Mouse (Mus musculus): ENCODE measurements around the gene Sv2c. TPM values are rescaled to one million over a fixed set of nuclear protein-coding genes. Genes with fewer than 3 reads are reported as not detected.
"Not testable (repeated sequence)": the region's sequence is repeated elsewhere in the genome, so short reads cannot be mapped to it uniquely, and the experiment has no call there.

Sv2c gene
- polyA plus RNA-seq, 1 experiment: 47.3 TPM

GRCm38 (mm10) chr13:95987147-95987546 lies 145.2 kb downstream of the Sv2c start:
- 83% methylated on average over 5 of the region's 5 CpGs for WGBS
- DNase-seq: no peak
- Histone ChIP-seq H3K27me3 (ENCODE audit: control insufficient read depth, insufficient read depth, low read length) (no peaks in the 10 kb centered on the region), H3K27ac (ENCODE audit: insufficient read depth, low read length) (no peak overlapping the region), H3K4me3 (replicated peaks; ENCODE audit: insufficient read depth, low read depth, low read length) (no peak overlapping the region), H3K4me1 (ENCODE audit: control insufficient read depth, insufficient read depth, low read length) (no peaks in the 10 kb centered on the region)
- TF ChIP-seq POLR2A (IDR thresholded peaks at IDR 0.05; ENCODE audit: borderline replicate concordance, insufficient read depth, low read length) (no peak), CTCF (IDR thresholded peaks at IDR 0.05; ENCODE audit: borderline replicate concordance, insufficient read depth, low read depth, low read length) (no peak)

- Histone ChIP-seq H3K27ac (ENCODE audit: insufficient read depth, low read length) (no peak overlapping the region), H3K4me1 (ENCODE audit: control insufficient read depth, insufficient read depth, low read length) (no peaks in the 10 kb centered on the region), H3K27me3 (ENCODE audit: control insufficient read depth, insufficient read depth, low read length) (no peaks in the 10 kb centered on the region), H3K4me3 (replicated peaks; ENCODE audit: insufficient read depth, low read depth, low read length) (no peak overlapping the region)
- peak; percentile 68 for TF ChIP-seq CTCF (IDR thresholded peaks at IDR 0.05; ENCODE audit: borderline replicate concordance, insufficient read depth, low read depth, low read length)
- no peak for TF ChIP-seq POLR2A (IDR thresholded peaks at IDR 0.05; ENCODE audit: borderline replicate concordance, insufficient read depth, low read length)
- WGBS: 75% methylated on average over 13 of the region's 13 CpGs
- DNase-seq: peak; percentile 27 to 34
Measured at GRCm38 (mm10) chr13:95986375-95986774, 146.0 kb downstream of the Sv2c start.

- Histone ChIP-seq H3K4me1 (ENCODE audit: control insufficient read depth, insufficient read depth, low read length) (0 out of 2 replicates have a peak, but pooled peaks cover 2% of the 10 kb centered on the region), H3K27ac (ENCODE audit: insufficient read depth, low read length) (no peak overlapping the region), H3K27me3 (ENCODE audit: control insufficient read depth, insufficient read depth, low read length) (no peaks in the 10 kb centered on the region), H3K4me3 (replicated peaks; ENCODE audit: insufficient read depth, low read depth, low read length) (no peak overlapping the region)
- TF ChIP-seq POLR2A (IDR thresholded peaks at IDR 0.05; ENCODE audit: borderline replicate concordance, insufficient read depth, low read length) (no peak), CTCF (IDR thresholded peaks at IDR 0.05; ENCODE audit: borderline replicate concordance, insufficient read depth, low read depth, low read length) (no peak)
- no peak for DNase-seq
- 85% methylated on average over 10 of the region's 10 CpGs for WGBS
Measured at GRCm38 (mm10) chr13:95975225-95975624, 157.2 kb downstream of the Sv2c start.

GRCm38 (mm10) chr13:95974106-95974505 lies 158.3 kb downstream of the Sv2c start:
- Histone ChIP-seq H3K27ac (ENCODE audit: insufficient read depth, low read length) (no peak overlapping the region), H3K27me3 (ENCODE audit: control insufficient read depth, insufficient read depth, low read length) (no peaks in the 10 kb centered on the region), H3K4me1 (ENCODE audit: control insufficient read depth, insufficient read depth, low read length) (0 out of 2 replicates have a peak, but pooled peaks cover 2% of the 10 kb centered on the region), H3K4me3 (replicated peaks; ENCODE audit: insufficient read depth, low read depth, low read length) (no peak overlapping the region)
- whole genome bisulfite sequencing: 93% methylated on average over 11 of the region's 11 CpGs
- DNase-seq: no peak
- TF ChIP-seq POLR2A (IDR thresholded peaks at IDR 0.05; ENCODE audit: borderline replicate concordance, insufficient read depth, low read length): no peak
- no peak for TF ChIP-seq CTCF (IDR thresholded peaks at IDR 0.05; ENCODE audit: borderline replicate concordance, insufficient read depth, low read depth, low read length)

GRCm38 (mm10) chr13:95973368-95973958 lies 158.9 kb downstream of the Sv2c start:
- 40% methylated on average over 11 of the region's 11 CpGs for WGBS
- DNase-seq: peak; percentile 76 to 83
- Histone ChIP-seq H3K27ac (ENCODE audit: insufficient read depth, low read length) (no peak overlapping the region), H3K27me3 (ENCODE audit: control insufficient read depth, insufficient read depth, low read length) (no peaks in the 10 kb centered on the region), H3K4me1 (ENCODE audit: control insufficient read depth, insufficient read depth, low read length) (0 out of 2 replicates have a peak, but pooled peaks cover 2% of the 10 kb centered on the region), H3K4me3 (replicated peaks; ENCODE audit: insufficient read depth, low read depth, low read length) (no peak overlapping the region)
- peak; percentile 96 for TF ChIP-seq CTCF (IDR thresholded peaks at IDR 0.05; ENCODE audit: borderline replicate concordance, insufficient read depth, low read depth, low read length)
- no peak for TF ChIP-seq POLR2A (IDR thresholded peaks at IDR 0.05; ENCODE audit: borderline replicate concordance, insufficient read depth, low read length)

GRCm38 (mm10) chr13:95968031-95968430 lies 164.3 kb downstream of the Sv2c start:
- not testable (repeated sequence) for DNase-seq

GRCm38 (mm10) chr13:95966791-95967190 lies 165.6 kb downstream of the Sv2c start:
- H3K27me3 ChIP-seq (ENCODE audit: control insufficient read depth, insufficient read depth, low read length): no peaks in the 10 kb centered on the region
- no peak for DNase-seq

More at GRCm38 (mm10) chr13:95968031-95968430, 164.3 kb downstream of the Sv2c start:
- 68% methylated on average over 2 of the region's 2 CpGs for WGBS
- not testable (repeated sequence) for H3K27me3 ChIP-seq (ENCODE audit: control insufficient read depth, insufficient read depth, low read length); H3K4me3 ChIP-seq (replicated peaks; ENCODE audit: insufficient read depth, low read depth, low read length); H3K4me1 ChIP-seq (ENCODE audit: control insufficient read depth, insufficient read depth, low read length); H3K27ac ChIP-seq (ENCODE audit: insufficient read depth, low read length)

GRCm38 (mm10) chr13:95965596-95965995 lies 166.8 kb downstream of the Sv2c start:
- H3K27ac ChIP-seq (ENCODE audit: insufficient read depth, low read length): no peak overlapping the region
- TF ChIP-seq POLR2A (IDR thresholded peaks at IDR 0.05; ENCODE audit: borderline replicate concordance, insufficient read depth, low read length): no peak
- TF ChIP-seq CTCF (IDR thresholded peaks at IDR 0.05; ENCODE audit: borderline replicate concordance, insufficient read depth, low read depth, low read length): no peak
- no peak overlapping the region for H3K4me3 ChIP-seq (replicated peaks; ENCODE audit: insufficient read depth, low read depth, low read length)
- no peaks in the 10 kb centered on the region for H3K4me1 ChIP-seq (ENCODE audit: control insufficient read depth, insufficient read depth, low read length)
- no peak for DNase-seq
- no peaks in the 10 kb centered on the region for H3K27me3 ChIP-seq (ENCODE audit: control insufficient read depth, insufficient read depth, low read length)
- WGBS: 81% methylated on average over 6 of the region's 6 CpGs

More at GRCm38 (mm10) chr13:95966791-95967190, 165.6 kb downstream of the Sv2c start:
- Histone ChIP-seq H3K4me1 (ENCODE audit: control insufficient read depth, insufficient read depth, low read length) (no peaks in the 10 kb centered on the region), H3K4me3 (replicated peaks; ENCODE audit: insufficient read depth, low read depth, low read length) (no peak overlapping the region), H3K27ac (ENCODE audit: insufficient read depth, low read length) (no peak overlapping the region)
- TF ChIP-seq POLR2A (IDR thresholded peaks at IDR 0.05; ENCODE audit: borderline replicate concordance, insufficient read depth, low read length) (no peak), CTCF (IDR thresholded peaks at IDR 0.05; ENCODE audit: borderline replicate concordance, insufficient read depth, low read depth, low read length) (no peak)
- 84% methylated on average over 6 of the region's 6 CpGs for WGBS

Measured in cerebellum, adult 2 months (tissue).